Mouse (Mus musculus) lung, embryonic 14.5 days (tissue): ENCODE measurements around the gene Nucb2. TPM values are rescaled to one million over a fixed set of nuclear protein-coding genes. Genes with fewer than 3 reads are reported as not detected.

Experiments used
- ATAC-seq: fragments of 200-750 bp; cut with Nextera tagmentation; 2 replicates; pipeline ENCODE4 v1.8.0; 2017; ENCODE audit warnings: mild to moderate bottlenecking, moderate TSS enrichment, moderate library complexity; ENCODE audit not compliant: insufficient read depth
- DNase-seq: peaks from one replicate; pipeline ENCODE4 v3.0.0-alpha.2; 2015
- H3K27ac ChIP-seq: fragments of 300-500 bp; sonication (generic); 2 replicates; pipeline ENCODE4 v1.5.1; 2014; ENCODE audit warnings: low read depth, mild to moderate bottlenecking, moderate library complexity
- H3K27me3 ChIP-seq: fragments of 300-500 bp; sonication (generic); 2 replicates; pipeline ENCODE4 v1.6.1; 2014; ENCODE audit warnings: low read length, control low read depth; ENCODE audit not compliant: insufficient read depth
- H3K36me3 ChIP-seq: fragments of 300-500 bp; sonication (generic); 2 replicates; pipeline ENCODE4 v1.6.1; 2014; ENCODE audit warnings: control low read depth; ENCODE audit not compliant: insufficient read depth
- H3K4me1 ChIP-seq: fragments of 300-500 bp; sonication (generic); 2 replicates; pipeline ENCODE4 v1.6.1; 2014; ENCODE audit warnings: antibody characterized with exemption, control low read depth; ENCODE audit not compliant: insufficient read depth
- H3K4me2 ChIP-seq: fragments of 300-500 bp; sonication (generic); 2 replicates; pipeline ENCODE4 v1.6.1; 2014; ENCODE audit warnings: mild to moderate bottlenecking
- H3K4me3 ChIP-seq: fragments of 300-500 bp; sonication (generic); 2 replicates; pipeline ENCODE4 v1.5.1; 2014; ENCODE audit warnings: low read depth, low read length
- H3K9ac ChIP-seq: fragments of 300-500 bp; sonication (generic); 2 replicates; pipeline ENCODE4 v1.6.1; 2014
- H3K9me3 ChIP-seq: fragments of 300-500 bp; sonication (generic); 2 replicates; pipeline ENCODE4 v1.6.1; 2016; ENCODE audit warnings: low read depth, low read length, control low read depth
- CTCF ChIP-seq: IDR thresholded peaks from 2 replicates; pipeline ENCODE4 v1.5.1; 2016; ENCODE audit warnings: antibody characterized with exemption, low read depth
- WGBS: fragments of 180-500 bp; shearing (Covaris S2); extraction: QIAGEN DNeasy Blood & Tissue Kit; methylation state at CpG from one replicate; pipeline ENCODE4 v1.1.7; 2014; 5-methylcytosine and 5-hydroxymethylcytosine counted together
- polyA plus RNA-seq: library from polyadenylated mRNA; unstranded; fragments of >200 nt; fragmentation: Nextera tagmentation; extraction: Ambion mirVana; gene quantifications from 2 replicates; pipeline ENCODE4 v1.2.1, GENCODE M21; 2014

The Nucb2 gene
- polyA plus RNA-seq, 1 experiment from 2014 or later: 16.8 TPM

GRCm38 (mm10) chr7:116518155-116518554 is 14.0 kb downstream of the Nucb2 start:
- TF ChIP-seq CTCF: no peak
- no peaks in the 10 kb centered on the region for H3K27me3 ChIP-seq
- 70% methylated on average over 5 of the region's 5 CpGs for WGBS

GRCm38 (mm10) chr7:116519805-116520204 is 15.6 kb downstream of the Nucb2 start:
- Histone ChIP-seq H3K9ac (no peak overlapping the region), H3K36me3 (peaks cover 13% of the 10 kb centered on the region), H3K4me2 (no peak overlapping the region), H3K4me3 (no peak overlapping the region), H3K27me3 (no peaks in the 10 kb centered on the region), H3K27ac (no peak overlapping the region), H3K9me3 (no peaks in the 10 kb centered on the region), H3K4me1 (0 out of 2 replicates have a peak, but pooled peaks cover 3% of the 10 kb centered on the region)
- DNase-seq (peak; percentile 81), ATAC-seq (peak; percentile 39; the same call in 1 of the 2 replicates)
- WGBS: 35% methylated on average over 3 of the region's 3 CpGs
- TF ChIP-seq CTCF: peak; percentile 66

More at GRCm38 (mm10) chr7:116518155-116518554, 14.0 kb downstream of the Nucb2 start:
- no peaks in the 10 kb centered on the region for H3K9me3 ChIP-seq
- no peak overlapping the region for H3K4me3 ChIP-seq
- H3K4me1 ChIP-seq: 0 out of 2 replicates have a peak, but pooled peaks cover 3% of the 10 kb centered on the region
- no peak overlapping the region for H3K9ac ChIP-seq
- ATAC-seq: no peak
- H3K36me3 ChIP-seq: peaks cover 4% of the 10 kb centered on the region
- H3K27ac ChIP-seq: no peak overlapping the region
- no peak for DNase-seq
- no peak overlapping the region for H3K4me2 ChIP-seq

- no peak for TF ChIP-seq CTCF
- H3K36me3 ChIP-seq: peaks cover 43% of the 10 kb centered on the region
- 70% methylated on average over 2 of the region's 2 CpGs for WGBS
- H3K4me2 ChIP-seq: no peak overlapping the region
- H3K27me3 ChIP-seq: no peaks in the 10 kb centered on the region
- DNase-seq: no peak
- no peaks in the 10 kb centered on the region for H3K9me3 ChIP-seq
- no peak overlapping the region for H3K4me3 ChIP-seq
- no peak overlapping the region for H3K9ac ChIP-seq
- no peak for ATAC-seq
- no peaks in the 10 kb centered on the region for H3K4me1 ChIP-seq
- H3K27ac ChIP-seq: no peak overlapping the region
Measured at GRCm38 (mm10) chr7:116524577-116524976, 20.4 kb downstream of the Nucb2 start.

GRCm38 (mm10) chr7:116529793-116530192 is 25.6 kb downstream of the Nucb2 start:
- no peak for TF ChIP-seq CTCF
- Histone ChIP-seq H3K36me3 (peaks cover 52% of the 10 kb centered on the region), H3K4me3 (no peak overlapping the region)

GRCm38 (mm10) chr7:116530470-116530869 is 26.3 kb downstream of the Nucb2 start:
- DNase-seq: no peak
- no peak for TF ChIP-seq CTCF
- WGBS: 96% methylated on average over 5 of the region's 5 CpGs
- H3K36me3 ChIP-seq: peaks cover 54% of the 10 kb centered on the region
- H3K4me2 ChIP-seq: no peak overlapping the region
- ATAC-seq: no peak
- H3K27ac ChIP-seq: no peak overlapping the region
- no peaks in the 10 kb centered on the region for H3K27me3 ChIP-seq
- H3K9me3 ChIP-seq: no peaks in the 10 kb centered on the region
- H3K4me3 ChIP-seq: no peak overlapping the region
- H3K4me1 ChIP-seq: no peaks in the 10 kb centered on the region
- H3K9ac ChIP-seq: no peak overlapping the region

More at GRCm38 (mm10) chr7:116529793-116530192, 25.6 kb downstream of the Nucb2 start:
- WGBS: 66% methylated on average over 4 of the region's 4 CpGs
- H3K4me1 ChIP-seq: no peaks in the 10 kb centered on the region
- no peak overlapping the region for H3K9ac ChIP-seq
- no peaks in the 10 kb centered on the region for H3K27me3 ChIP-seq
- ATAC-seq (no peak), DNase-seq (peak; percentile 6)
- H3K9me3 ChIP-seq: no peaks in the 10 kb centered on the region
- no peak overlapping the region for H3K4me2 ChIP-seq
- H3K27ac ChIP-seq: no peak overlapping the region

- H3K27ac ChIP-seq: no peak overlapping the region
- H3K4me1 ChIP-seq: no peaks in the 10 kb centered on the region
- H3K4me2 ChIP-seq: no peak overlapping the region
- H3K36me3 ChIP-seq: peaks cover 51% of the 10 kb centered on the region
- H3K4me3 ChIP-seq: no peak overlapping the region
- TF ChIP-seq CTCF: peak; percentile 72
- WGBS: 70% methylated on average over 4 of the region's 4 CpGs
- H3K9me3 ChIP-seq: no peaks in the 10 kb centered on the region
- H3K9ac ChIP-seq: no peak overlapping the region
- peak; percentile 91 for ATAC-seq
- peak; percentile 81 for DNase-seq
- H3K27me3 ChIP-seq: no peaks in the 10 kb centered on the region
Measured at GRCm38 (mm10) chr7:116531311-116531710, 27.1 kb downstream of the Nucb2 start.

- no peaks in the 10 kb centered on the region for H3K4me1 ChIP-seq
- no peak overlapping the region for H3K9ac ChIP-seq
- H3K27ac ChIP-seq: no peak overlapping the region
- H3K9me3 ChIP-seq: no peaks in the 10 kb centered on the region
- DNase-seq (no peak), ATAC-seq (no peak)
- no peak overlapping the region for H3K4me2 ChIP-seq
- H3K27me3 ChIP-seq: no peaks in the 10 kb centered on the region
- no peak for TF ChIP-seq CTCF
- no peak overlapping the region for H3K4me3 ChIP-seq
- no peaks in the 10 kb centered on the region for H3K36me3 ChIP-seq
Measured at GRCm38 (mm10) chr7:116556834-116557233, 52.7 kb downstream of the Nucb2 start.

GRCm38 (mm10) chr7:116574551-116574950 is 70.4 kb downstream of the Nucb2 start:
- no peak overlapping the region for H3K27ac ChIP-seq
- no peak for TF ChIP-seq CTCF
- H3K27me3 ChIP-seq: no peaks in the 10 kb centered on the region
- H3K36me3 ChIP-seq: no peaks in the 10 kb centered on the region
- no peak overlapping the region for H3K9ac ChIP-seq
- DNase-seq (no peak), ATAC-seq (no peak)
- no peaks in the 10 kb centered on the region for H3K4me1 ChIP-seq
- no peak overlapping the region for H3K4me2 ChIP-seq
- no peaks in the 10 kb centered on the region for H3K9me3 ChIP-seq
- H3K4me3 ChIP-seq: no peak overlapping the region

Other genes starting within 250 kb of the Nucb2 start
- 9.5 and 10.3 TPM in 2 replicates for gene Plekha7, start 196.0 kb upstream of the Nucb2 start, polyA plus RNA-seq
- gene Rps13, start 170.2 kb upstream of the Nucb2 start, polyA plus RNA-seq: 953 and 964 TPM in 2 replicates
- 33.4 and 35.6 TPM in 2 replicates for gene Pik3c2a, start 60.9 kb upstream of the Nucb2 start, polyA plus RNA-seq